Mouse (Mus musculus) retina, adult 2 months (tissue): ENCODE results near the gene Vmn1r95.
"Not testable (repeated sequence)": the region's sequence is repeated elsewhere in the genome, so short reads cannot be mapped to it uniquely, and the experiment has no call there.

ENCODE experiments used
- DNase-seq: peaks from one replicate; pipeline ENCODE4 v3.0.0-alpha.2; 2012; ENCODE audit warnings: low read depth, low spot score

Vmn1r95 gene

DNA sequence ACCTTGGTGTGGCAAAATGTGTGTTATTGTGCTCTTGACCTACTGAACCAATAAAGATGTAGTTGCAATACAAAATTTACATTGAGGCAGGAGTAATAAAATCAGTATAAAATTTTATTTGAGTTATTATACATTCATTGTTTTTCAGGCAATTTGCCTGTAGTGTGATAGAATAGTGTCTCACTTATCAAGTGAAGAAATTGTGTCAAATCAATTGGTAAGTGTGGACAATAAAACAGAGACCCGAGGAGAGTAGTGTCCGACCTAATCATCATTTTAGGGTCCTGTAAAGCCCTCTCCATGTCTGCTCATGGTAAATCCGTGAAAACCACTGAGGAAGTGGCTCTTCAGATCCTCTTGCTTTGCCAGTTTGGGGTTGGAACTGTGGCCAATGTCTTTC, at the start of gene Vmn1r95:
Gene Vmn1r95, plus strand, starts transcription at position 301 of the 400 bp plus-strand sequence.
- not testable (repeated sequence) for DNase-seq

DNA sequence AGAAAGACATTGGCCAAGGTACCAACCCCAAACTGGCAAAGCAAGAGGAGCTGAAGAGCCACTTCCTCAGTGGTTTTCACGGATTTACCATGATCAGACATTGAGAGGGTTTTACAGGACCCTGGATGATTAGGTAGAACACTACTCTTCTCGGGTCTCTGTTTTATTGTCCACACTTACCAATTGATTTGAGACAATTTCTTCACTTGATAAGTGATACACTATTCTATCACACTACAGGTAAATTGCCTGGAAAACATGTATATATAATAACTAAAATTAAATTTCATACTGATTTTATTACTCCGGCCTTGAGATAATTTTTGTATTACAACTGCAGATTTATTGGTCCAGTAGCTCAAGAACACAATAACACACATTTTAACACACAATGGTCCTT, 25.2 kb upstream of the Vmn1r95 start, which contains the start of gene Vmn1r94:
Gene Vmn1r94, minus strand, starts transcription at position 101 of the 400 bp plus-strand sequence.
- not testable (repeated sequence) for DNase-seq

DNA sequence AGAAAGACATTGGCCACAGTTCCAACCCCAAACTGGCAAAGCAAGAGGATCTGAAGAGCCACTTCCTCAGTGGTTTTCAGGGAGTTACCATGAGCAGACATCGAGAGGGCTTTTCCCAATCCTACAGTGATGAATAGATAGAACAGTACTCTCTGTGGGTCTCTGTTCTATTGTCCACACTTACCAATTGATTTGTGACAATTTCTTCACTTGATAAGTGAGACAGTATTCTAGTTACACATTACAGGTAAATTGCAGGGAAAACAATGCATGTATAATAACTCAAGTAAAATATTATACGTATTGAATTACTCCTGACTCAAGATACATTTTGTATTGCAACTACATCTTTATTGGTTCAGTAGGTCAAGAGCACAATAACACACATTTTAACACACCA, 12.0 kb downstream of the Vmn1r95 start, which contains the start of gene Gm6164:
Gene Gm6164, minus strand, starts transcription at position 101 of the 400 bp plus-strand sequence.
- not testable (repeated sequence) for DNase-seq

DNA sequence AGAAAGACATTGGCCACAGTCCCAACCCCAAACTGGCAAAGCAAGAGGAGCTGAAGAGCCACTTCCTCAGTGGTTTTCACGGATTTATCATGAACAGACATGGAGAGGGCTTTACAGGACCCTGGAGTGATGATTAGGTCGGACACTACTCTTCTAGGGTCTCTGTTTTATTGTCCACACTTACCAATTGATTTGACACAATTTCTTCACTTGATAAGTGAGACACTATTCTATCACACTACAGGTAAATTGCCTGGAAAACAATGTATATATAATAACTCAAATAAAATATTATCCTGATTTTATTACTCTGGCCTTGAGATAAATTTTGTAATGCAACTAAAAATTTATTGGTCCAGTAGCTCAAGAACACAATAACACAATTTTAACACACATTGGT, 40.2 kb downstream of the Vmn1r95 start, which contains the start of gene Gm4498:
Gene Gm4498, minus strand, starts transcription at position 101 of the 400 bp plus-strand sequence.
- not testable (repeated sequence) for DNase-seq
